Mouse (Mus musculus) right cerebral cortex, postnatal 25 days (tissue): ENCODE data around the gene Lig3.
"Not testable (repeated sequence)": the region's sequence is repeated elsewhere in the genome, so short reads cannot be mapped to it uniquely, and the experiment has no call there.

Experiments
- DNase-seq: peaks from one replicate; pipeline ENCODE4 v3.0.0; 2022

Gene Lig3

GRCm38 (mm10) chr11:82832402-82832801 is 51.5 kb downstream of the Lig3 start:
- not testable (repeated sequence) for DNase-seq

DNA sequence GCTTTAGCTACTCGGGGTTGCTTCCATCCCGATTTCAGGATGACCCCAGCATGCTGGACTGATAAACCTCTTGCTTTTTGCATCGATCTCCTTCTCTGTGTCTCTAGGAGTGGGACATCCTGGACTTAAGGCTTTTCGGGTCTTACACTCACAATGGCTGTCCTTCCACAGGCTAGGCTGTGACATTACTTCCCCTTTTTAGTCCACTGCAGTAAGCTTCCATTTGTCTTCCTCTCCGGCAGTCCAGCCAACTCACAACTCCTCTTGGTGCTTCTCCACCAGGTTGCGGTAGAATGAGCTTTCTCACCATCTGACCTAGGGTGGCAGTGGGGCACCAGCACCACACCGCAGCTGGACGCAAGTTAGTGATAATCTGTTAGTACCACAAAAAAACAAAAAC is 53.0 kb downstream of the Lig3 start:
- no peak for DNase-seq

- not testable (repeated sequence) for DNase-seq
These were observed 53.5 kb downstream of the Lig3 start for GRCm38 (mm10) chr11:82834359-82834758.

DNA sequence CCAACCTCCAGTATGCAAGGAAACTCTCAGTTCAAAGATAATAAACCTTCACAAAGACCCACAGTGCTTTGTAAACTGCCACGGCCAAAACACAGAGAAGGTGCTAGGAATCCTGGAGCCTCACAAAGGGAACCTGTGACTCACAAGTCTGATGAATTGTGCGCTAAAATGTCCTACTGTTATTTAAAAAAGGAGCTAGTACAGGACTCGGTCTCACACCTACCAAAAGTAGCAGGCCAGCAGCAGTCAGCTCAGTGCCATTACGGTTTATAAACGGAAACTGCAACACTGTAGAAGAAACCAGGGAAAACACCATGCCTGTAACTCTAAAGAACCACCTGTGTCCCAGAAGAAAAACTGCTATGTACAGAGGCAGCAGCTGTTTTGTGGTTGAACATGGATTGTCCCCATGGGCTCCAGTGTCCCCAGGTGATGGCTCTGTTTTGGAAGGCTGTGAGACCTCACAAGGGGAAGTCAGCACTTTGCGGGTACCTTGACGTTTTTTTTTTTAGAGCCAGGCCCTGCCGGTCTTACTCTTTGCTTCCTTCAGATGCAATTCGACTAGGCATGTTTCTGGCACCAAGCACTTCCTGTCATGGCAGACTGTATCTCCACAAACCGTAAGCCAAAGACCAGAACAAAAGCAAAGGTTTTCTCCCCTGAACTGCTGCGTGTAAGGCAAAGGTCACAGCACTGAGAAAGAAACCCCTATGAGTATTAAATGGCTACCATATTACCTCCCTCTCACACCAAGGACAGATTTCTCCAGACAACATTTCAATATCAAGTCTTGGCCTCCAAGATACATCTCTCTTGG is 54.9 kb downstream of the Lig3 start:
- DNase-seq: no peak

GRCm38 (mm10) chr11:82837192-82837591 is 56.3 kb downstream of the Lig3 start:
- DNase-seq: no peak

- no peak for DNase-seq
These were observed 56.9 kb downstream of the Lig3 start for GRCm38 (mm10) chr11:82837848-82838247.

- no peak for DNase-seq
These were observed 57.6 kb downstream of the Lig3 start for GRCm38 (mm10) chr11:82838511-82838910.

DNA sequence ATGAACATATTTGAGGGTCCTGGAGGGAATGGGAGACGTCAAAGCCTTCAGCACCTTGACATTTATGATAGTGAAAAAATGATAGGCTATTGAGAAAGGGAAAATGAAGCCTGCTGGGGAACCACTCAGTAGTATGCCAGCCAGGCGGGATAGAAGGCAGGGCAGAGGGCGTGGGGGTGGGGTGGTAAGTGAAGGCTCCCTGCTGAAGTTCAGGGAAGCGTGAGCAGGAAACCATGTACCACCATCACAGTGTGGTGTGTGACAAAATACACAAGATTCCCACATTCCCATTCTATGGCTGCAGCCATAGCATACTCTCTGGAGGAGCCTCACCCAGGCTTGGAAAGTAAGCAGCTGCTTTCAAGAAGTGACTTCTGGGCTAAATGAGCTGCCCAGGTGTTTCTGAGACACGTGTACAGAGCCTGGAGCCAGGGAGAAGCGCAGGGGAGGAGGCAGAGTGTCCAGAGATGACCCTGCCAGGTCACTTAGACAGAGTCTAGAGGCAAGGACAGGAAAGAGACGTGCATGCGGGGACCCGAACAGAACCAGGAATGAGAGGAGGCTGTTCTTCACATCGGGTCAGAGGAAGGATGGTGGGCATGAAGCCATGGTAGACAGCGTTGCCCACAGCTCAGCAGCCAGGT is 64.0 kb downstream of the Lig3 start:
- DNase-seq: no peak

- DNase-seq: peak; percentile 39
These were observed 64.6 kb downstream of the Lig3 start for GRCm38 (mm10) chr11:82845415-82846078.

DNA sequence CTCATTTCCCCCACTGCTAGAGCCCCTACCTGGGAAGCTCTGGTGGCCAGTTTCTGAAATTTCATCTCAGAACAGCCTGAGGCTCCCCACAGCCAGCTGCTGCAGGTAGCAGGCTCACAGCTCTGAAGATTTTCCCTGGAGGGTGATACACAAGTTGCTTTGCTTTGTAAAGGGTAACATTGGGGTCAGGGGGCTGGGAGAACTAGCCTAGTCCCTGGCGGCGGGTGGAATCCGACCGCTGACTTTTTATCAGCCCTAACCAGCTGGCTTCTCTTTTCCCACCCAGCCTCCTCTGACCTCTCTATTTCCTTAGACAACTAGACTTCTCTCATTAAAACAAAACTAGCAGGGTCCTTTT is 65.2 kb downstream of the Lig3 start:
- no peak for DNase-seq

DNA sequence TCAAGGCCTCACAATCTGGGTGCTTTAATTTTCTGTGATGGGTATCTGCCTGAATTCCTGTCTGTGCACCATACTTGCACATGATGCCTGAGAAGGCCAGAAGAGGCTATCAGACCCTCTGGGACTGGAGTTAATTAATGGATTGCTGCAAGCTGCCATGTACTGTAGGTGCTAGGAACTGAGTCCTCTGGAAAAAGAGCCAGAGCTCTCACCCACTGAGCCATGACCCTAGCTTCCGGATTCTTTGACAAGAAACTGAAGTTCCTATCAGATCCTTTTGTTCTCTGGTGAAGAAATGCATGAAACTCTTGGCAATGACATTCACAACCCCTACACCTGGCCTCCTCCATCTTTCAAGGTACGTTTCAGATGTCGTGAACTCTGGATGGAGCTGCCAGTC is 66.0 kb downstream of the Lig3 start:
- DNase-seq: no peak

- DNase-seq: no peak
These were observed 66.7 kb downstream of the Lig3 start for GRCm38 (mm10) chr11:82847571-82848000.

DNA sequence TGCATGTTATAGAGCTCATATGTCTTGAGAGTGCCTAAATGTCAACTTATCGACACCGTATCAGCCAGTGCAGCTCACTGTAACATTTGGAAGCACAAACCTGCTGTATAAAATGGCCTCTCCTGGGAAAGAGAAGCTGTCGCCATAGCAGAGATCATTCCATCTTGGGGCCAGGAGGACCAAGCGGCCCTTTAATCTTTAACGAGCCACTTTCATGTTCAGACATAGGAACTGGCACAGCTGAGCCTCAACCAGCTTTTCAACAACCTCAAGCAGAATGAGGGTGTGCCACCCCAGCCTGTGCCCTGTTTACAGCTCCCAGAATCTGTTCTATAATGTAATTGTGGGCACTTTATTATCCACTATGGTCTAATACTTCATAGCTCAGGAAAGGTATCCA is 69.4 kb downstream of the Lig3 start:
- no peak for DNase-seq

DNA sequence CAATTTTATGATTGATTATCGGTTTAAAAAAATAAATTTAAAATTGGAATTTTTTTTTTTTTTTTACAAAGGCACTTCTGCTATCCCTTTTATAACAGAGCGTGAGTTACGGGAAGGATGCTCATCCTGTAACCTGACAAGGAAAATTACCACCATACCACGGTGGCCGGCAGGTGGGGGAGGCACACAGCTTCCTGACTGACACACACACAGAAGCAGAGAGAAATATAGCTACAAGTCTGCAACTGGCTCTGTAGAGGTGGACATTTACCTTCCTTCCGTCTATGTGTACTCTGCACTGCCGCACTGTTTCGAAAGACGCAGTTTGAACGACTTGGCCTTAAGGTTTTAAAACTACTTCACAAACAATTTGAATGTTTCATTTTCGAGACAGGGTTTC is 71.2 kb downstream of the Lig3 start:
- no peak for DNase-seq

DNA sequence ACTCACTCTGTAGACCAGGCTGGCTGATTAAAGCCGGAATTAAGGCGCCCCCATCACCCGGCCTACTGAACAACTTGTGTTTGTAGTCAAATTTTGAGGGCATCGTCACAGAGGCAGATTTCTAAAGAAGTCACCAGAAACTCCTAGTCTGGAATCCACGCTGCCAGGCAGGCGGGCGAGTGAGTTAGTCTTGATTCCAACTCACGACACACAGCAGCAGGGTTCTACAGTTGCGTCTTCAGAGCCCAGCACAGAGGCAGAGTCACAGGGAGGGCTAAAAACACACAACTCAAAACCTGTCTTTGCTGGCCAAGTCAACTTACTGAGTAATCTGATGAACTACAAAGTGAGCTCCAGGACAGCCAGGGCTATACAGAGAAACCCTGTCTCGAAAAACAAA is 71.6 kb downstream of the Lig3 start:
- DNase-seq: no peak

DNA sequence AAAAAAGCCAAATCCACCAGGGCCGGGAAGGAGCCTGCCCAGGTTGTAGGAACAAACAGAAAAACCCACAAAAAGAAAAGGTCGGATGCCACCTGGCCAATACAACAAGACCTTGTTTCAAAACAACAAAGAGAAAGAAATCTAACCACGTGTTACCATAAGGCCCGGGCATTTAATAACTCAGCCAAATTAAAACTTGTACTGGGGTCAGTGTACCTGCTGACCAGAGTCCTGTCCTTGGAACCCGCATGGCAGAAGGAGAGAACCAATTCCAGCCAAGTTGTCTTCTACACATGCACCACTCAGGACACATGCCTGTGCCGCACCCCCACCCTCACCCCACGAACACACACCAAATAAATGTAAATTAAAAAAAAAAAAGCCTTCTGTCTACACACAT is 72.0 kb downstream of the Lig3 start:
- DNase-seq: no peak
